Mouse (Mus musculus): ENCODE data around the gene Il6ra. TPM values are rescaled to one million over a fixed set of nuclear protein-coding genes. Genes with fewer than 3 reads are reported as not detected.

Il6ra gene
- polyA plus RNA-seq, 1 experiment = 0.97 TPM

DNA sequence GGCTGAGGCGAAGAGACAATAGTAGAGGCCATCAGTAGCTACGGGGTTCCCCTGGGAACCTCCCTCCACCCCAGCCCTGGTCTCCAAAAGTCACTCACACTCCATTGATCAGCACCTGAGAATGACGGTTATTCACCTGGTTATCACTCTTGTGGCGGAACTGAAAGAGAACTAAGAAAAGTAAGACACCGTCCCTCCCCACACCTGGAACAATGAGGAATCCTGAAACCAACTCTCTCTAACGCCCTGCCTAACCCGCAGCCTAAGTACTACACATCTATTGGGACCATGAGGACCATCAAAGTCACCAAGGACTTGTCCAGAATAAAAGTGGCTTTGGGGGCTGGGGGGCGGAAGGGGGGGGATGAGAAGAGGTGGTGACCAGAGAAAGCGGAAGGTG is 44.9 kb upstream of the Il6ra start:
- no peak overlapping the region for H3K27ac ChIP-seq (ENCODE audit: insufficient read depth, low read length)
- H3K4me1 ChIP-seq (ENCODE audit: control insufficient read depth, insufficient read depth, low read length) = peaks cover 3% of the 10 kb centered on the region
- H3K36me3 ChIP-seq (ENCODE audit: control insufficient read depth, insufficient read depth, low read length, poor library complexity, severe bottlenecking) = no peaks in the 10 kb centered on the region; the same call in 1 of the 2 replicates
- no peak overlapping the region for H3K9ac ChIP-seq (ENCODE audit: low read depth, poor library complexity, severe bottlenecking)
- no peak overlapping the region for H3K4me3 ChIP-seq (ENCODE audit: low read depth, low read length)
- no peaks in the 10 kb centered on the region for H3K27me3 ChIP-seq (ENCODE audit: control insufficient read depth, insufficient read depth, low read length, poor library complexity, severe bottlenecking)
- H3K9me3 ChIP-seq (replicated peaks; ENCODE audit: control insufficient read depth, insufficient read depth, low read length, poor library complexity, severe bottlenecking) = no peaks in the 10 kb centered on the region
- TF ChIP-seq CTCF (IDR thresholded peaks at IDR 0.05; ENCODE audit: low read depth, low read length) (no peak), EP300 (IDR thresholded peaks at IDR 0.05; ENCODE audit: insufficient read depth, low read depth, low read length) (no peak)

DNA sequence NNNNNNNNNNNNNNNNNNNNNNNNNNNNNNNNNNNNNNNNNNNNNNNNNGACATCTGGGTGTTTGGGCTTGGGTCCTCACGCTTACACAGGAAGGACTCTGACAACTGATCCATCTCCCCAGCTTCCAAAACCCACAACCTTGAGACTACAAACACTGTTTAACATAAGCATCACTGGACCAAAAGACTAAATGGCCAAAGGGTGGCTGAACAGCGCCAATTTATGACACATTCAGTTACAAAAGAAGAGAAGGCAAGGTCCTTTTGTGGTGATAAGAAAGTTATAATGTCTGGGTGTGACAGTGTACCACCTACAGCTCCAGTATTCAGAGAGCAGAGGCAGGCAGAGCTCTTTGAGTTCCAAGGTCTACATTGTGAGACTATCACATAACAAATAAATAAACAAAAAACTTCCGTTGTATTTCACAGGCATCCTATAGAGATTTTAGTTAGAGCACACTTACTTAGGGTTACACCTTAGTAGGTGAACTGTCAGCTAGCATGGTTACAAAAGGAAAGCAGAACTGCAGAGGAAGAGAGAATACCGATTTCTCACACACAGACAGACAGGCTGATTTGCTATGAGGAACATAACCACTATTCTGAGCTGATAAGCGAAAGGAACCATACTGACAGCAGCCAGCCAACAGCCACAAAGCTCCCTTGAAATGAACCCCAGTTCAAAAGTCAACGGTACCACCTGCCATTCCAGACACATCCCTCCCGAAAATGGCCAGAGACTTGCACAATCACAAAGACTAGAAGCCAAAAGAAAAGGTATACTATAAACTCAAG is 43.4 kb upstream of the Il6ra start:
- Histone ChIP-seq H3K4me3 (ENCODE audit: low read depth, low read length) (no peak overlapping the region), H3K27ac (ENCODE audit: insufficient read depth, low read length) (no peak overlapping the region), H3K27me3 (ENCODE audit: control insufficient read depth, insufficient read depth, low read length, poor library complexity, severe bottlenecking) (no peaks in the 10 kb centered on the region), H3K4me1 (ENCODE audit: control insufficient read depth, insufficient read depth, low read length) (no peaks in the 10 kb centered on the region), H3K9me3 (replicated peaks; ENCODE audit: control insufficient read depth, insufficient read depth, low read length, poor library complexity, severe bottlenecking) (no peaks in the 10 kb centered on the region), H3K9ac (ENCODE audit: low read depth, poor library complexity, severe bottlenecking) (no peak overlapping the region), H3K36me3 (ENCODE audit: control insufficient read depth, insufficient read depth, low read length, poor library complexity, severe bottlenecking) (no peaks in the 10 kb centered on the region; the same call in 1 of the 2 replicates)
- TF ChIP-seq POLR2A (IDR thresholded peaks at IDR 0.05; ENCODE audit: insufficient read depth, low read length) = no peak
- no peak for TF ChIP-seq CTCF (IDR thresholded peaks at IDR 0.05; ENCODE audit: low read depth, low read length)
- TF ChIP-seq EP300 (IDR thresholded peaks at IDR 0.05; ENCODE audit: insufficient read depth, low read depth, low read length) = no peak

DNA sequence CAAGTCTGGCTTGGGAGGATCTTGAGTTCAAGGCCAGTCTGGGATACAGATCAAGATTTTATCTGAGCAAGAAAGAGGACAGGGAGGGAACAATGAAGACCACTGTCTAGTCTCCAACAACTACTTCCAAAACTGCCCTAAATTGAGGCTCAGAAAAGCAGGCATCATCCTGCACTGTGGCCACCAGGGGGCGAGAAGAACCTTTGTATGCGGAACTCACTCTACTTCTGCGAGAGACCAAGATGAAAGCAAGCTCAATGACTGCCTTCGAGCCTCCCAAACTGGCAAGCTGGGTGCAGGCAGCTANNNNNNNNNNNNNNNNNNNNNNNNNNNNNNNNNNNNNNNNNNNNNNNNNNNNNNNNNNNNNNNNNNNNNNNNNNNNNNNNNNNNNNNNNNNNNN is 40.4 kb upstream of the Il6ra start:
- Histone ChIP-seq H3K36me3 (ENCODE audit: control insufficient read depth, insufficient read depth, low read length, poor library complexity, severe bottlenecking) (no peaks in the 10 kb centered on the region; the same call in 1 of the 2 replicates), H3K4me1 (ENCODE audit: control insufficient read depth, insufficient read depth, low read length) (no peaks in the 10 kb centered on the region), H3K27ac (ENCODE audit: insufficient read depth, low read length) (no peak overlapping the region), H3K4me3 (ENCODE audit: low read depth, low read length) (no peak overlapping the region), H3K27me3 (ENCODE audit: control insufficient read depth, insufficient read depth, low read length, poor library complexity, severe bottlenecking) (no peaks in the 10 kb centered on the region), H3K9ac (ENCODE audit: low read depth, poor library complexity, severe bottlenecking) (no peak overlapping the region), H3K9me3 (replicated peaks; ENCODE audit: control insufficient read depth, insufficient read depth, low read length, poor library complexity, severe bottlenecking) (no peaks in the 10 kb centered on the region)
- TF ChIP-seq CTCF (IDR thresholded peaks at IDR 0.05; ENCODE audit: low read depth, low read length) (peak; percentile 92), EP300 (IDR thresholded peaks at IDR 0.05; ENCODE audit: insufficient read depth, low read depth, low read length) (no peak)

DNA sequence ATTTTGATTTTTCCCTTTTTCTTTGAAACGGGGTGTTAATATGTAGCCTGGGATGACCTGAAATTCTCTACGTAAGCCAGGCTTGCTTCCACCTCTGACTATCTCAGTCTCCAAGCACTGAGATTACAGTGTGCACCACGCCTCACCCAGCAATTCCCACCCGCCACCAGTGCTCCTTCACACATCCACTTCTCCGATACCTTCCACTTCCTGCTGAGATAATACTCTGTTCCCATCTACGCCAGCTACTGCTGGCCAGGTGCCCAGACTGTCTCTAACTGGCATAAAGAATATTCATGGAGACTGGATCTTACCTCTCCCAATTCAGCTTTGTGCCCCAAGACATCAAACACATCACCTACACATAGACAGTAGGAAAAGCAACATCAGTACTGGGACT is 35.7 kb upstream of the Il6ra start:
- TF ChIP-seq EP300 (IDR thresholded peaks at IDR 0.05; ENCODE audit: insufficient read depth, low read depth, low read length) = no peak
- no peak for TF ChIP-seq POLR2A (IDR thresholded peaks at IDR 0.05; ENCODE audit: insufficient read depth, low read length)
- no peak overlapping the region for H3K27ac ChIP-seq (ENCODE audit: insufficient read depth, low read length)
- H3K4me3 ChIP-seq (ENCODE audit: low read depth, low read length) = no peak overlapping the region
- H3K9ac ChIP-seq (ENCODE audit: low read depth, poor library complexity, severe bottlenecking) = no peak overlapping the region
- H3K4me1 ChIP-seq (ENCODE audit: control insufficient read depth, insufficient read depth, low read length) = no peaks in the 10 kb centered on the region
- no peaks in the 10 kb centered on the region for H3K9me3 ChIP-seq (replicated peaks; ENCODE audit: control insufficient read depth, insufficient read depth, low read length, poor library complexity, severe bottlenecking)
- H3K27me3 ChIP-seq (ENCODE audit: control insufficient read depth, insufficient read depth, low read length, poor library complexity, severe bottlenecking) = no peaks in the 10 kb centered on the region
- no peaks in the 10 kb centered on the region; the same call in 1 of the 2 replicates for H3K36me3 ChIP-seq (ENCODE audit: control insufficient read depth, insufficient read depth, low read length, poor library complexity, severe bottlenecking)

DNA sequence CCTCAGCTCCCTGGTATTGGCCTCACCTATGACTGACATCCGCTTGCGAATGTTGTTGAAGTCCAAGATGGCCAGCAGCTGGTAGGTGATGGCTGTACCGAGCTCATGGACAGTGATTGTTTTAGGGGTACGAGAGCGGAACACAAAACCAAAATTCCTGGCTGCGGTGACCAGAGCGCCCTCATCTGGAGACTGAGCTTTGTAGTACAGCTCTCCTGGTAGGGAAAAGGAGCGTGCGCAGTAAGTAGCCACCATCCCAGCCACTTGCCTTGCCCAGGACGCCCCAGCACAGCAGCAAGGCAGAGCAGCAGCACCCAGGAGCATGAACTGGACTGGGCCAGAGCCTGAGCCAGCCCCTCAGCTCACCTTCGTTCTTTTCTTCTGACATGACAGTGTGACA is 35.0 kb upstream of the Il6ra start:
- H3K4me3 ChIP-seq (ENCODE audit: low read depth, low read length) = no peak overlapping the region
- H3K9me3 ChIP-seq (replicated peaks; ENCODE audit: control insufficient read depth, insufficient read depth, low read length, poor library complexity, severe bottlenecking) = no peaks in the 10 kb centered on the region
- H3K27me3 ChIP-seq (ENCODE audit: control insufficient read depth, insufficient read depth, low read length, poor library complexity, severe bottlenecking) = no peaks in the 10 kb centered on the region
- H3K4me1 ChIP-seq (ENCODE audit: control insufficient read depth, insufficient read depth, low read length) = no peaks in the 10 kb centered on the region
- TF ChIP-seq EP300 (IDR thresholded peaks at IDR 0.05; ENCODE audit: insufficient read depth, low read depth, low read length) = no peak
- peak; percentile 72 for TF ChIP-seq CTCF (IDR thresholded peaks at IDR 0.05; ENCODE audit: low read depth, low read length)
- no peak for TF ChIP-seq POLR2A (IDR thresholded peaks at IDR 0.05; ENCODE audit: insufficient read depth, low read length)
- H3K27ac ChIP-seq (ENCODE audit: insufficient read depth, low read length) = no peak overlapping the region
- no peak overlapping the region for H3K9ac ChIP-seq (ENCODE audit: low read depth, poor library complexity, severe bottlenecking)
- no peaks in the 10 kb centered on the region; the same call in 1 of the 2 replicates for H3K36me3 ChIP-seq (ENCODE audit: control insufficient read depth, insufficient read depth, low read length, poor library complexity, severe bottlenecking)

DNA sequence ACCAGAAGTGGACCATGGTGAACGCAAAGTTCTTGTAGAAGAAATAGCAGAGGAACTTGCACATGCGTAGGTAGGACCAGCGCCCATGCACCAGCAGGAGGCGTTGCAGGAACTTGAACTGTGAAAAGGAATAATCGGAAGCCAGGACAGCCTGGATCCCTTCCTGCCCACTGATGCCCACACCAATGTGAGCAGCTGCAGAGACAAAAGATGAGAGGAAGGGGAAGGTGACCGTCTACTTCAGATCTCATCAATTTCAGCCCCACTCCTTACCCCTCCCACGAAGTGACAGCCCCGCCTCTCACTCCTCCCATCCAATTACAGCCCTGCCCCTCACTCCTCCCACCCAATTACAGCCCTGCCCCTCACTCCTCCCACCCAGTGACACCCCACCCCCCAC is 32.0 kb upstream of the Il6ra start:
- Histone ChIP-seq H3K9ac (ENCODE audit: low read depth, poor library complexity, severe bottlenecking) (no peak overlapping the region), H3K36me3 (ENCODE audit: control insufficient read depth, insufficient read depth, low read length, poor library complexity, severe bottlenecking) (no peaks in the 10 kb centered on the region; the same call in 1 of the 2 replicates), H3K4me1 (ENCODE audit: control insufficient read depth, insufficient read depth, low read length) (no peaks in the 10 kb centered on the region), H3K27me3 (ENCODE audit: control insufficient read depth, insufficient read depth, low read length, poor library complexity, severe bottlenecking) (no peaks in the 10 kb centered on the region), H3K4me3 (ENCODE audit: low read depth, low read length) (no peak overlapping the region), H3K27ac (ENCODE audit: insufficient read depth, low read length) (no peak overlapping the region), H3K9me3 (replicated peaks; ENCODE audit: control insufficient read depth, insufficient read depth, low read length, poor library complexity, severe bottlenecking) (no peaks in the 10 kb centered on the region)
- TF ChIP-seq EP300 (IDR thresholded peaks at IDR 0.05; ENCODE audit: insufficient read depth, low read depth, low read length) = no peak
- no peak for TF ChIP-seq POLR2A (IDR thresholded peaks at IDR 0.05; ENCODE audit: insufficient read depth, low read length)
- peak; percentile 33 for TF ChIP-seq CTCF (IDR thresholded peaks at IDR 0.05; ENCODE audit: low read depth, low read length)
